Mouse (Mus musculus) cerebellum, adult 2 months (tissue): ENCODE data around the gene Ogg1. TPM values are rescaled to one million over a fixed set of nuclear protein-coding genes. Genes with fewer than 3 reads are reported as not detected.

Source experiments
- DNase-seq, 2 experiments: peaks; one replicate each; pipeline ENCODE4 v3.0.0; 2021
- H3K27ac ChIP-seq: fragments of 200-500 bp; 2 replicates; pipeline ENCODE4 v1.5.1; 2012; ENCODE audit warnings: low read length, control low read depth, inconsistent platforms; ENCODE audit not compliant: insufficient read depth
- H3K27me3 ChIP-seq: fragments of 200-500 bp; 2 replicates; pipeline ENCODE4 v1.6.1; 2012; ENCODE audit warnings: inconsistent platforms, mild to moderate bottlenecking, low read length, moderate library complexity; ENCODE audit not compliant: control insufficient read depth, insufficient read depth
- H3K4me1 ChIP-seq: fragments of 200-500 bp; 2 replicates; pipeline ENCODE4 v1.6.1; 2011; ENCODE audit warnings: low read length; ENCODE audit not compliant: control insufficient read depth, insufficient read depth
- H3K4me3 ChIP-seq: fragments of 200-500 bp; replicated peaks from 2 replicates; pipeline ENCODE3; 2011; ENCODE audit warnings: mild to moderate bottlenecking, low read depth, low read length, control low read depth; ENCODE audit not compliant: insufficient read depth
- CTCF ChIP-seq: fragments of 200-500 bp; IDR thresholded peaks from 2 replicates; pipeline ENCODE4 v1.5.1; 2011; ENCODE audit warnings: low read depth, mild to moderate bottlenecking, control low read depth, low read length, moderate library complexity, borderline replicate concordance; ENCODE audit not compliant: insufficient read depth
- POLR2A ChIP-seq: fragments of 200-500 bp; IDR thresholded peaks from 2 replicates; pipeline ENCODE4 v1.6.1; 2011; ENCODE audit warnings: low read length, control low read depth, borderline replicate concordance; ENCODE audit not compliant: insufficient read depth
- WGBS: fragments of 180-500 bp; shearing (Covaris S2); methylation state at CpG from one replicate; pipeline ENCODE4 v1.1.7; 2018; 5-methylcytosine and 5-hydroxymethylcytosine counted together
- polyA plus RNA-seq: library from polyadenylated mRNA; depleted of rRNA; stranded (reverse); fragments of >200 nt; gene quantifications from 2 replicates; pipeline ENCODE4 v1.2.3, GENCODE M21; 2012

The Ogg1 gene
- polyA plus RNA-seq, 1 experiment = 11.0 TPM

DNA sequence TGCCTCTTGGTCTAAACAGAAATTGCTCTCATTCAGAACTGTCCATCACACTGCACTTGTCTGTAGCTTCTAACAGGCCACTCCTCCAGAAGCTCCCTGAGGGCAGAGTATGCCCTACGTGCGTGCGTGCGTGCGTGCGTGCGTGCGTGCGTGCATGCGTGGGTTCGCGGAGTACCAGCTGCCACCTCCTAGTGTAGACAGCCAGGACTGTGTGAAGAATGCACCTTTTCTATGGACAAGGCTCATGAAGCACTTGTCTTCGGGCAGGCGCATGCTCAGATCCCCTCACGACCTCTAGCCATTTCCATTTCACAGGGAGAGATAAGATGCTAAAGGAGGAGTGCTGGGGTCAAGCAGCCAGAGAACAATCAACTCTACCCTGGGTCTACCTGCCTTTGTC, 37.4 kb upstream of the Ogg1 start:
- no peak for DNase-seq
- no peak overlapping the region for H3K4me3 ChIP-seq
- 90% methylated on average over 15 of the region's 15 CpGs for WGBS
- H3K27me3 ChIP-seq = no peaks in the 10 kb centered on the region
- no peaks in the 10 kb centered on the region for H3K4me1 ChIP-seq
- no peak overlapping the region for H3K27ac ChIP-seq
- no peak for TF ChIP-seq CTCF
- no peak for TF ChIP-seq POLR2A

DNA sequence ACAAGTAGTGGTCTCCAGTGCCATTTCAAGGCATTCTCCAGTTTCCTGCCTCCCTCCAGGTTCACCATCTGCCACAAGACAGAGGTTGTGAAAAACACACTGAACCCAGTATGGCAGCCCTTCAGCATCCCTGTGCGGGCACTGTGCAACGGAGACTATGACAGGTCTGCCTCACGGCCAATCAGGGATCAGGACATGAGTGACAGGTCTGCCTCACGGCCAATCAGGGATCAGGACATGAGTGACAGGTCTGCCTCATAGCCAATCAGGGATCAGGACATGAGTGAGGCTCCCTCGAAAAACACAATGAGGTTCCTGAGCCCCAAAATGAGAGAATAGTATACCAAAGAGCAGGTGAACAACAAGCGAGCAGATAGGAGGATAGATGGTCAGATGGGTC, 36.4 kb upstream of the Ogg1 start:
- no peak for TF ChIP-seq POLR2A
- TF ChIP-seq CTCF = no peak
- H3K4me1 ChIP-seq = no peaks in the 10 kb centered on the region
- H3K27me3 ChIP-seq = no peaks in the 10 kb centered on the region
- no peak overlapping the region for H3K4me3 ChIP-seq
- no peak for DNase-seq
- no peak overlapping the region for H3K27ac ChIP-seq
- 62% methylated on average over 6 of the region's 6 CpGs for WGBS

DNA sequence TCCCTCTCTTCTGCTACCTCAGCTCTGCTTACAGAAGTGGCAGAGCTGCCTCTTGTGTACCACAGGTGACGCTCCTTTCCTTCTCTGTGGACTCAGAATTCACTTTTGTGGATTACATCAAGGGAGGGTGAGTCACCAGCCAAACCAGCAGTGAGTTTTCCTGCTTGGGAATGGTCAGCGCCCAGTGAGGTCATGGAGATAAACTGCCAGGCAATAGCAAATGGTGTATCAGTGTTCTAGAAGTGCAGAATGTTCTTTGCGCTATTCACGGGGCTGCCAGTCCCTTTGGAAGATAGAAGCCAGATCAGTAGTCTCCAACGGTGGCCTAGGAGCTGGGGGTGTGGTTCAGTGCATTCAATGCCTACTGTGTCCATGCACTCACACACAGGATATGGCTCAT, 33.8 kb upstream of the Ogg1 start:
- Histone ChIP-seq H3K27me3 (no peaks in the 10 kb centered on the region), H3K27ac (no peak overlapping the region), H3K4me3 (no peak overlapping the region), H3K4me1 (no peaks in the 10 kb centered on the region)
- no peak for DNase-seq
- no peak for TF ChIP-seq POLR2A
- TF ChIP-seq CTCF = no peak
- WGBS = 71% methylated on average over 5 of the region's 5 CpGs

DNA sequence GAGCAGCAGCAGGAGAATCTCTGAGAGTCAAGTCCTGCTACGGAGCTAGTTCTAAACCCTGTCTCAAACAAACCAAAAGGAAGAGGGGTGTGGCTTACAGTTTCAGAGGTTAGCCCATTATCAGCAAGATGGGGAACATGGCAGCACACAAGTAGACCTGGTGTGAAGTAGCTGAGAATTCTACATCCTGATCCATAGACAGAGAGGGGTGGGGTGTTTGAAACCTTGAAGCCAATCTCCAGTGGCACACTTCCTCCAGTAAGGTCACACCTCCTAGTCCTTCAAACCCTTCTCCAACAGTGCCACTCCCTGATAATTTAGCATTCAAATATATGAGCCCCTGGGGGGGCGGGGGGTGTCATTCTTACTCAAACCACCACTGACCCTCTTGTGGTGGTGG, 30.7 kb upstream of the Ogg1 start:
- no peak for DNase-seq
- WGBS = 76% methylated on average over 2 of the region's 2 CpGs
- H3K4me3 ChIP-seq = no peak overlapping the region
- H3K4me1 ChIP-seq = no peaks in the 10 kb centered on the region
- TF ChIP-seq POLR2A = no peak
- TF ChIP-seq CTCF = no peak
- no peak overlapping the region for H3K27ac ChIP-seq
- H3K27me3 ChIP-seq = no peaks in the 10 kb centered on the region

DNA sequence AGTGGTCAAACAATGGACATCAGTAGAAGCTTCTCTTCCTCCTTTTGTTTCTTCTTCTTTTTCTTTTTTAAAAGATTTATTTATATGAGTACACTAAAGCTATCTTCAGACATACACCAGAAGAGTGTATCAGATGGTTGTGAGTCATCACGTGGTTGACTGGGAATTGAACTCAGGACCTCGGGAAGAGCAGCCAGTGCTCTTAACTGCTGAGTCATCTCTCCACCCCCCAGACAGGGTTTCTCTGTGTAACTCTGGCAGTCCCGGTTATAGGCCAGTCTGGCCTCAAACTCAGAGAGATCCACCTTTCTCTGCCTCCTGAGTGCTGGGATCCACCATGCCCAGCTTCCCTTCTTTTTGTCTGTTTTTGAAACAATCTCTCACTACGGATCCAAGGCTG, 30.1 kb upstream of the Ogg1 start:
- 60% methylated on average over 4 of the region's 4 CpGs for WGBS
- Histone ChIP-seq H3K27ac (no peak overlapping the region), H3K4me1 (no peaks in the 10 kb centered on the region), H3K27me3 (no peaks in the 10 kb centered on the region), H3K4me3 (no peak overlapping the region)
- DNase-seq = no peak
- TF ChIP-seq POLR2A (no peak), CTCF (no peak)

DNA sequence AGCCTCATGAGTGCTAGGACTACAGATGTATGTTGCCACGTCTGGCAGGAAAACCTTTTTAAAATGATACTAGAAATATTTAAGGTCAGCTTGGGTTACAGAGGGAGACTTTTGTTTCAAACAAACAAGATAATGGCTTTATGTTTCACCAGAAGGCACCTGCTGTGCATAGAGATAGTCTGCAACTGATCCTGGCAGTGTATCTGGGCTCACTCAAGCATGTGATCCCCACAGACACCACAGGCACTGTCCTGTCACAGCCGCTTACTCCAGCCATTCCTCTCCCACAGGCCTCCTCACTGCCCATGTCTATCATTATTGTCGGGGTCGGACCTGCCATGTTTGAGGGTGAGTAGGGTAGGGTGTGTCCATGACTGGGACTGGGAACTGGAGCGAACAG, 25.4 kb upstream of the Ogg1 start:
- no peak overlapping the region for H3K27ac ChIP-seq
- TF ChIP-seq POLR2A = no peak
- no peak for TF ChIP-seq CTCF

DNA sequence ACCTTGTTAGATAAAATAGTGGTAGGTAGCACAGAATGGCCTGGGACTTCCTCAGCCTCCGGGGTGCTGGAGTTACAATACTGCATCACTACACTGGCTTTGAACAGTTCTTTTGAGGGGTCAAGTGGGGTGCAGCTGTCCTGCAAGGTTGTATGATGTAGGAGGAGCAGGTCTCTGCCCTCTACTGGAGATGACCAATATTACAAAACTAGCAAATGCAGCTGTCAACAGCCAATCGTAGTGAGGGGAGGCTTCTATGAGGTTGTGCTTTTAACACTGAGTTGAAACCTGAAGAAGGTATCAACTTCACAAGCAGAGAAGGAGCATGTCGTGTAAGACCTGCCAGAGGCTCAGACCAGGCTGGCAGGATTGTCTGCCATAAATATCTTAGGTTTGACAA, 24.5 kb upstream of the Ogg1 start:
- WGBS = 19% methylated on average over 3 of the region's 3 CpGs

More for the DNA sequence above, 25.4 kb upstream of the Ogg1 start:
- H3K4me1 ChIP-seq = no peaks in the 10 kb centered on the region
- DNase-seq = no peak
- H3K4me3 ChIP-seq = no peak overlapping the region
- whole genome bisulfite sequencing = 57% methylated on average over 5 of the region's 5 CpGs
- no peaks in the 10 kb centered on the region for H3K27me3 ChIP-seq

DNA sequence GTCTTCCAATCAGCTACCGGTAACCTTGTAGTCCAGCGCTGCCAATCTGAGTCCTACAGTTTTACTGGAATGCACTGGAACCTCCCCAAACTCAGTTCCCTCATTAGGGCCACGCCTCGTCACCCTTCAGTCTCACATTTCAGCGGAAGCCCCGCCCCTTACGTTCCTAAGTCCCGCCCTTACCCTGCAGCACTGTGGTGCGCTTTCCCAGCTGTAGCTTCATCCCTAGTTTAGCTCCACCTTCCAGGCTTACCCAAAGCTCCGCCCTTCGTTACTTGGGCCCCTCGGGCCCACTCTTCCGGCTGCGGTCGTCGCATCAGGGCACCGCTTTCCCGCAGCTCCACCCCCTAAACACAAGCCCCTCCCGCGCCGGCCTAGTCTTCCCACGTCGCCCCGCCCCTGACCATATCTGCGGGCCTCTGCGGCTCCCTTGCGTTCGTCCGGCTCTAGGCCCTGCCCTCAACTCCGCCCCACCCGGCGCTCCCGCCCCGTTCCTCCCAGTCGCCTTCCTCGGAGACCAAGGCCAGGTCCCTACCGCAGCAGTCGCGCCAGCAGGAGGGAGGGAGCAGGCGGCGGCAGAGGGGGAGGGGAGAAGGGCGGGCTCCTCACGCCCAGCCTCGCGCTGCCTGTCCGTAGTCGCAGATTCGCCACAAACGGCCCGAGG, 20.3 kb upstream of the Ogg1 start:
- Histone ChIP-seq H3K27ac (peak overlapping the region; percentile 99), H3K4me1 (peaks cover 11% of the 10 kb centered on the region), H3K4me3 (peak overlapping the region; percentile 88), H3K27me3 (no peaks in the 10 kb centered on the region)
- DNase-seq = peak; percentile 99 to 100
- under 1% methylated on average over 44 of the region's 50 CpGs for WGBS
- TF ChIP-seq POLR2A (no peak), CTCF (no peak)

More for the DNA sequence above, 24.5 kb upstream of the Ogg1 start:
- H3K27ac ChIP-seq = no peak overlapping the region
- no peak overlapping the region for H3K4me3 ChIP-seq
- TF ChIP-seq CTCF (peak; percentile 47; the same call in 1 of the 2 replicates), POLR2A (no peak)
- H3K4me1 ChIP-seq = no peaks in the 10 kb centered on the region
- no peaks in the 10 kb centered on the region for H3K27me3 ChIP-seq
- DNase-seq = no peak

DNA sequence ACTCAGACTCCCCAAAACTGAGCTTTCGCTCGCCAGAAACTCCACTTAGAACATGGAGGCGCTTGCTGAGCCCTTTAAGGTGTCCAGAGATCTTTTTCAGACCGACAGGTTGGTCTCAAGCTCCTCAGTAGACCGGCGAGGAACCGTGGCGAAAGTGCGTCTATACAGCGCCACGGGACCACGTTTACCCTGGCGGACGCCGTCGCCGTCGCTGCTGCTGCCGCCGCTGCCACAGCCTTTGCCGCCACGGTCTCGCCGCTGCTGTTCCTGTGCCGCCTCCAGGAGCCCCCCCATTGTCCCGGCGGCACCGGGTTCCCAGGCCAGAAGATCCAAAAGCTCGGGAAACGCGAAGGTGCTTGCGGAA, 19.8 kb upstream of the Ogg1 start, which contains the start of gene Brpf1:
Brpf1 (plus strand) TSS at position 152 of the 364 bp plus-strand sequence.
- 0% methylated on average over 32 of the region's 32 CpGs for WGBS
- peak within 1 kb of the TSS; percentile 99 for H3K27ac ChIP-seq
- H3K4me3 ChIP-seq = peak within 1 kb of the TSS; percentile 88
- DNase-seq = no peak
- TF ChIP-seq POLR2A = peak; percentile 66; the same call in 1 of the 2 replicates
- no peak for TF ChIP-seq CTCF
- H3K27me3 ChIP-seq = no peaks in the 10 kb centered on the region
- H3K4me1 ChIP-seq = peaks cover 11% of the 10 kb centered on the region
